Mouse (Mus musculus): ENCODE measurements around the gene Olfr303.
"Not testable (repeated sequence)": the region's sequence is repeated elsewhere in the genome, so short reads cannot be mapped to it uniquely, and the experiment has no call there.

Olfr303 gene

GRCm38 (mm10) chr7:86397689-86398088, at the start of gene Olfr303:
Gene Olfr303 (minus strand): TSS chr7:86397789.
- DNase-seq (ENCODE audit: low spot score in 2 of 2): no peak

DNA sequence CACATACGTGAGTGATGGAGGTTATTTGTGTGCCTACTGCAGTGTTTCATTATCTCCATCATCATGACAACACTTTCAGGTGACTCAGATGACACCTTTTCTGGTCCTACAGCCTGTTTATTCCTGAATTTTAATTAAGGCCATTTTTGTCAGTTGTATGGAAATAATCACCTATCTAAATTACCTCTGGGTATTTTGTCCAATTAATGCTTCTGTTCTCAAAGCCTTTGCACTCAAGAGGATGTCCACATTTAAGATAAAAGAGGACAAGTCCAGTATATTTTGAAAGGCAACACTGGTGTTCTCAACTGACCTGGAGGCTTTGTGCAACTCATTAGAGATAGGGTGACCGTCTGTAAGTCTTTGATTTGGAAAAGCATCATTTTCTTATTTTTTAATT, 6.0 kb upstream of the Olfr303 start, which contains the start of gene Olfr301:
Olfr301 (plus strand) TSS at position 301 of the 400 bp plus-strand sequence.
- no peak for DNase-seq (ENCODE audit: low spot score in 2 of 2)

GRCm38 (mm10) chr7:86386558-86386957, 11.0 kb downstream of the Olfr303 start, which contains the start of gene Olfr304:
Gene Olfr304 (minus strand): TSS chr7:86386658.
- no peak for DNase-seq (ENCODE audit: low spot score in 2 of 2)

DNA sequence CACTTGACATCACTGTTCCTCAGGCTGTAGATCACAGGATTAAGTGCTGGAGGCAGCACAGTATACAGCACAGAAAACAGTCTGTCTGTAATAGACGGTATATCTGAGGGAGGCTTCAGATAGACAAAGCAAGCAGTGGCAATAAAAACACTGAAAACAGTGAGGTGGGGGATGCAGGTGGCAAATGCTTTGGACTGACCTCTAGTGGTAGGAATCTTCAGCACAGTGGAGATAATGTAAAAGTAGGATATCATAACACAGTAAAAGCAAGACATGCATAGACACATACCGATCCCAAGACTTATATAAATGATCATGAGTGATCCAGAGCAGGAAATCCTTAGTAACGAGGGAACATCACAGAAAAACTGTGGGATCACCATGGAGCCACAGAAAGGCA, 11.8 kb downstream of the Olfr303 start:
- DNase-seq (ENCODE audit: low spot score in 2 of 2): no peak

DNA sequence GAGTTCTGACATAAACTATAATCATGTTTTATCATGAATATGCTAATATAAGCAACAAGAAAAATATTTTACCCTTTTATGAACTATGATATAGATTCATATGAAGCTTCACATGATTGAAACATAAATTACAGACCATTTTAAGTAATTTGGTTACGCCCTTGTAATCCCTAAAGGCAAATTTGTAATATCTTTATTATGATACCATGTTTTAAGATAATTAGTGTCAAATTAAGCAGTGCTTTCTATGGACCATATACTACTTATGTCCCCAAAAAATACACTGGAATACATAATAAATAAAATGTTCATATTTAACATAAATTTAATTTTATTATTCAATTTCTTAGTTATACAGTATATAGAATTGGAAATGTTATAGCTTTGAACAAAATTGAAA, 30.8 kb downstream of the Olfr303 start, which contains the start of gene Olfr305:
Olfr305 (minus strand) TSS at position 101 of the 400 bp plus-strand sequence.
- no peak for DNase-seq (ENCODE audit: low spot score in 2 of 2)

DNA sequence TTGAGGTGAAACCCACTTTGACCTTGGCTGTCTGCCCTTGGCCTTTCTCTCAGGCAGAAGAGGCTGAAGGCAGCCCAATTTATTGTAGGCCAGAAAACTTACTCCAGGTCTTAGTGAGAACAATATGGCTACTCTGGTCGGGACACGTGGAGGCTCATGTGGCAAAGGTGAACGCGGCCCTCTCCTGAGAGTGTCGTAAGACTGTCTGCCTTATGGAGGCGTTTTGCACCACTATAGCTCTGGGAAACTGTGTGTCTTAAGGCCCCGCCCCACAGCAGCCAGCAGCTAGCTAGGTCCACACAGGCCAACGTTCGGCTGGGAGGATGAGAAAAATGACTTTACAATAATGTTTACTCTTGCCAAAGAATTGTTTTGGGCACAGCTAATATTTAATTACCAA, 51.3 kb downstream of the Olfr303 start:
- not testable (repeated sequence) for DNase-seq (ENCODE audit: low spot score in 2 of 2)

DNA sequence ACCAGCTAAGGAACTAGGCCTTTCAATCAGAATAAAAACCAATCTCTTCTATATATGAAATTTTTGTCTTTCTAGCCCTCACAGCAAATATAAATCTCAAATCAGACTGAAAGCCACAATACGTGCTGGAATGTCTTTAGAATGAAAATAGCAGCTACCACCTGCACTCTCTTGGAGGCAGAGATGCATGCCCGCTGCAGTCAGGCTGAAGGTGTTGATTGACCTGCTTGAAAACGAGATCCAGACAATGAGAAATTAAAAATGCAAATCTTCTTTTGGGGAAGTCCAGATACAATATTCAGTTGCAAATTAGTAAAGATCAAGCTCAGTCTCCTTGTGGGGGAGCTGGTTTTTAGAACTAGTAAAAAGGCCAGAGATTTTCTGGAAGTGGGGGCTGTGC, 53.3 kb downstream of the Olfr303 start:
- no peak for DNase-seq (ENCODE audit: low spot score in 2 of 2)

DNA sequence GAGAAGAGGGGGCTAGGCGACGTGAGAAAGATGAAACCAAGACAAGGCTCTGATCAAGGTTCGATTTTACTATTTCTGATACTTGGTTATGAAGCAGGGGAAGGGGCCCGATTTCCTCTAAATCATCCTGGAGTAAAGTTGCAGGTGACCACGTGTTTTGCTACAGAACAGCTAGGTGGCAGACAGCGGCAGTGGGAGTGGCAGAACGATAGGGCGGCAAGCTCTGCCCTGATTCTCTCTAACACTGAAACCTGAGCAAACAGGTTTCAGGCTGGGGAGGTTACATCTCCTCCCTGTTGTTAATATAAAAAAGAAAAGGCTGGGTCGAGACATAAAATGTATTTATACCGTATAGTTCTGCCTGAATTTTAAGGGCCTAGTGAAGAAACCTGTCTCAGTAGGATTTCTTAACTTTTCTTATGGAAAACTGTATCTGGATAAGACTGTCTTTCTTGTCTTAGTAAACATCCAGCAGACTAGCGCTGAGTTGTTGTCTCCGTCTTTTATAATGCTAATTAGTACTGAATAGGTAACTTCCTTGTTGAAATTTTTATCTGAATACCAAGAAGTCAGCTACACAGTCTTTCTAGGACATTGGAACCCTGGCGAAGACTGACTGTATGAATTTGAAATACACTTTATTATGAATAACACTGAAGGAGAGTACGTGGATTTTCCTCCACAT, 54.6 kb downstream of the Olfr303 start:
- no peak for DNase-seq (ENCODE audit: low spot score in 2 of 2)
